Mouse (Mus musculus) embryonic fibroblast, embryonic 13.5 days (primary cell): ENCODE measurements around the gene Gtf3c1.

Experiments used
- CTCF ChIP-seq: IDR thresholded peaks from 2 replicates; pipeline ENCODE4 v1.5.1; 2011; ENCODE audit warnings: mild to moderate bottlenecking, control low read depth, low read length, moderate library complexity, borderline replicate concordance; ENCODE audit not compliant: insufficient read depth
- POLR2A ChIP-seq: IDR thresholded peaks from 2 replicates; pipeline ENCODE4 v1.6.1; 2011; ENCODE audit warnings: low read depth, mild to moderate bottlenecking, control low read depth, low read length, moderate library complexity

GRCm38 (mm10) chr7:125752699-125753325 is 45.2 kb upstream of the Gtf3c1 start:
- TF ChIP-seq POLR2A, result no peak
- no peak for TF ChIP-seq CTCF
